Mouse (Mus musculus) adrenal gland, adult 8-10 months (tissue): ENCODE results near the gene Oxtr. TPM values are rescaled to one million over a fixed set of nuclear protein-coding genes. Genes with fewer than 3 reads are reported as not detected.
A peak's percentile ranks its signal among the peaks of the same experiment; 100 is the strongest.

ENCODE experiments used
- DNase-seq: peaks from one replicate; pipeline ENCODE4 v3.0.0; 2022
- total RNA-seq, 4 experiments: library from RNA; stranded (reverse); gene quantifications; 2 replicates each; pipeline ENCODE4 v1.2.4; 2022

Gene Oxtr
- total RNA-seq = 100 to 1,000 TPM in 2 of 4 experiments, 10 to 100 TPM in 2; 15.5 to 261 (median 124) TPM

GRCm38 (mm10) chr6:112489910-112490559 is at the start of gene Oxtr:
Gene Oxtr, minus strand, starts transcription at chr6:112489943.
- no peak for DNase-seq

GRCm38 (mm10) chr6:112525434-112525833 is 35.7 kb upstream of the Oxtr start:
- DNase-seq = no peak

- DNase-seq = no peak
Observed at GRCm38 (mm10) chr6:112524459-112524858, 34.7 kb upstream of the Oxtr start.

- DNase-seq = no peak
Observed at GRCm38 (mm10) chr6:112517991-112518390, 28.2 kb upstream of the Oxtr start.

- DNase-seq = no peak
Observed at GRCm38 (mm10) chr6:112517572-112517971, 27.8 kb upstream of the Oxtr start.

GRCm38 (mm10) chr6:112516496-112516895 is 26.8 kb upstream of the Oxtr start:
- no peak for DNase-seq

GRCm38 (mm10) chr6:112514591-112514990 is 24.8 kb upstream of the Oxtr start:
- no peak for DNase-seq

GRCm38 (mm10) chr6:112510346-112510745 is 20.6 kb upstream of the Oxtr start:
- DNase-seq = no peak

GRCm38 (mm10) chr6:112509590-112510131 is 19.9 kb upstream of the Oxtr start:
- DNase-seq = no peak

GRCm38 (mm10) chr6:112507617-112508016 is 17.9 kb upstream of the Oxtr start:
- no peak for DNase-seq

GRCm38 (mm10) chr6:112501156-112501555 is 11.4 kb upstream of the Oxtr start:
- DNase-seq = no peak

- DNase-seq = no peak
Observed at GRCm38 (mm10) chr6:112499456-112499855, 9.7 kb upstream of the Oxtr start.

- no peak for DNase-seq
Observed at GRCm38 (mm10) chr6:112498716-112499115, 9.0 kb upstream of the Oxtr start.

GRCm38 (mm10) chr6:112497456-112497855 is 7.7 kb upstream of the Oxtr start:
- DNase-seq = no peak

GRCm38 (mm10) chr6:112496291-112497060 is 6.7 kb upstream of the Oxtr start:
- DNase-seq = no peak

GRCm38 (mm10) chr6:112495219-112495618 is 5.5 kb upstream of the Oxtr start:
- DNase-seq = no peak

- DNase-seq = peak; percentile 78
Observed at GRCm38 (mm10) chr6:112494620-112495081, 4.9 kb upstream of the Oxtr start.

GRCm38 (mm10) chr6:112493371-112493770 is 3.6 kb upstream of the Oxtr start:
- DNase-seq = no peak

- DNase-seq = peak; percentile 46
Observed at GRCm38 (mm10) chr6:112492656-112493055, 2.9 kb upstream of the Oxtr start.

GRCm38 (mm10) chr6:112491521-112491920 is 1.8 kb upstream of the Oxtr start:
- no peak for DNase-seq

- DNase-seq = peak; percentile 87
Observed at GRCm38 (mm10) chr6:112490625-112491242, 991 bp upstream of the Oxtr start.

- DNase-seq = no peak
Observed at GRCm38 (mm10) chr6:112489181-112489909, 398 bp downstream of the Oxtr start.
